In genomic region chr5:33535145-33536010, GRCm38 (mm10) we compare ENCODE assay signal across 9 mouse cellular contexts.
DNase-seq lines count a peak whose midpoint lies in the region; ATAC-seq and TF ChIP-seq lines count a peak whose summit lies in the region.
"Had no signal": no experiment of that assay in that cellular context is flagged by ENCODE, and none has a peak within 500 bp of the region (broad histone marks: within the 10 kb centered on the region; RNA-seq: fewer than 3 reads in every experiment).

No protein-coding gene starts in this region.

- TF ChIP-seq CTCF in intestine, postnatal 0 days (IDR thresholded peaks at IDR 0.05; ENCODE audit: low read depth), result no peak

- ATAC-seq in intestine, embryonic 14.5 days (replicated peaks; ENCODE audit: low FRiP score, low TSS enrichment, low read depth), result no peak
- ATAC-seq in intestine, postnatal 0 days, result no peak
- ATAC-seq in hindbrain, embryonic 15.5 days (ENCODE audit: low FRiP score, low read depth), result no peak
- no peak for ATAC-seq in neural tube, embryonic 11.5 days (ENCODE audit: insufficient read depth, low FRiP score, low TSS enrichment)
- no peak for ATAC-seq in CD4-positive, CD25-positive, alpha-beta regulatory T cell, adult 4 months

- no peaks in the 10 kb centered on the region for H3K9me3 ChIP-seq in intestine, embryonic 14.5 days (ENCODE audit: control insufficient read depth, low read length)
- no peaks in the 10 kb centered on the region for H3K9me3 ChIP-seq in intestine, postnatal 0 days (ENCODE audit: control insufficient read depth)
- no peaks in the 10 kb centered on the region for H3K9me3 ChIP-seq in hindbrain, embryonic 15.5 days
- no peaks in the 10 kb centered on the region for H3K9me3 ChIP-seq in neural tube, embryonic 11.5 days (ENCODE audit: control insufficient read depth, low read length)

- H3K27ac ChIP-seq in intestine, embryonic 14.5 days (ENCODE audit: low read depth), result no peak overlapping the region
- H3K27ac ChIP-seq in intestine, postnatal 0 days (ENCODE audit: low read depth, low read length), result no peak overlapping the region
- no peak overlapping the region for H3K27ac ChIP-seq in hindbrain, embryonic 15.5 days (replicated peaks)
- H3K27ac ChIP-seq in neural tube, embryonic 11.5 days (ENCODE audit: low read depth, low read length), result no peak overlapping the region
- H3K27ac ChIP-seq: liver, embryonic 14.5 days had no signal

- no peak overlapping the region for H3K9ac ChIP-seq in intestine, embryonic 14.5 days (ENCODE audit: low read length)
- H3K9ac ChIP-seq in intestine, postnatal 0 days (ENCODE audit: low read depth, low read length), result no peak overlapping the region
- H3K9ac ChIP-seq in hindbrain, embryonic 15.5 days, result no peak overlapping the region
- peak overlapping the region; percentile 15; the same call in 1 of the 2 replicates for H3K9ac ChIP-seq in neural tube, embryonic 11.5 days (ENCODE audit: low read length)
- H3K9ac ChIP-seq: liver, embryonic 14.5 days had no signal

- H3K4me3 ChIP-seq in intestine, embryonic 14.5 days (ENCODE audit: low read depth, low read length), result no peak overlapping the region
- no peak overlapping the region for H3K4me3 ChIP-seq in intestine, postnatal 0 days (ENCODE audit: low read depth, low read length)
- 0 out of 2 replicates have a peak overlapping the region, but pooled peaks have one; percentile 16 for H3K4me3 ChIP-seq in hindbrain, embryonic 15.5 days
- H3K4me3 ChIP-seq in neural tube, embryonic 11.5 days (ENCODE audit: low read depth, low read length), result peak overlapping the region; percentile 12; the same call in 1 of the 2 replicates

- 13% methylated on average over 21 of the region's 21 CpGs for WGBS in intestine, embryonic 14.5 days
- WGBS in intestine, postnatal 0 days, result 32% methylated on average over 21 of the region's 21 CpGs
- 9% methylated on average over 21 of the region's 21 CpGs for WGBS in hindbrain, embryonic 15.5 days
- 6% methylated on average over 21 of the region's 21 CpGs for WGBS in neural tube, embryonic 11.5 days

- no peak for DNase-seq in intestine, embryonic 14.5 days (ENCODE audit: low spot score)
- DNase-seq in embryo, embryonic 10.5 days (ENCODE audit: low spot score), result peak; percentile 74
- DNase-seq in neural tube, embryonic 11.5 days (ENCODE audit: low spot score), result peak; percentile 54
- DNase-seq in MN1 (ENCODE audit: low spot score), result no peak
- DNase-seq in spleen, adult 18-20 months, result no peak

- H3K36me3 ChIP-seq in intestine, embryonic 14.5 days (ENCODE audit: control insufficient read depth, insufficient read depth, low read length), result no peaks in the 10 kb centered on the region
- no peaks in the 10 kb centered on the region for H3K36me3 ChIP-seq in intestine, postnatal 0 days (ENCODE audit: control insufficient read depth, insufficient read depth)
- no peaks in the 10 kb centered on the region for H3K36me3 ChIP-seq in hindbrain, embryonic 15.5 days
- H3K36me3 ChIP-seq in neural tube, embryonic 11.5 days (ENCODE audit: control insufficient read depth, insufficient read depth, low read length), result no peaks in the 10 kb centered on the region

- peak overlapping the region; percentile 31; the same call in 1 of the 2 replicates for H3K4me2 ChIP-seq in intestine, embryonic 14.5 days (ENCODE audit: low read length)
- H3K4me2 ChIP-seq in intestine, postnatal 0 days (replicated peaks; ENCODE audit: low read depth), result no peak overlapping the region
- peak overlapping the region; percentile 43 for H3K4me2 ChIP-seq in hindbrain, embryonic 15.5 days
- peak overlapping the region; percentile 32 for H3K4me2 ChIP-seq in neural tube, embryonic 11.5 days (ENCODE audit: low read depth)

- H3K27me3 ChIP-seq in intestine, embryonic 14.5 days (replicated peaks; ENCODE audit: control insufficient read depth, insufficient read depth, low read length), result peaks cover 22% of the 10 kb centered on the region
- no peaks in the 10 kb centered on the region; the same call in 1 of the 2 replicates for H3K27me3 ChIP-seq in intestine, postnatal 0 days (replicated peaks; ENCODE audit: control insufficient read depth, insufficient read depth, low read length)
- peaks cover 67% of the 10 kb centered on the region for H3K27me3 ChIP-seq in hindbrain, embryonic 15.5 days
- peaks cover 22% of the 10 kb centered on the region for H3K27me3 ChIP-seq in neural tube, embryonic 11.5 days (ENCODE audit: control insufficient read depth, insufficient read depth, low read length)

- no peaks in the 10 kb centered on the region for H3K4me1 ChIP-seq in intestine, embryonic 14.5 days (replicated peaks; ENCODE audit: control insufficient read depth, insufficient read depth, low read length)
- H3K4me1 ChIP-seq in intestine, postnatal 0 days (replicated peaks; ENCODE audit: control insufficient read depth, insufficient read depth, low read length), result no peaks in the 10 kb centered on the region
- peaks cover 25% of the 10 kb centered on the region for H3K4me1 ChIP-seq in hindbrain, embryonic 15.5 days (replicated peaks)
- H3K4me1 ChIP-seq in neural tube, embryonic 11.5 days (ENCODE audit: control insufficient read depth, insufficient read depth, low read length), result peaks cover 16% of the 10 kb centered on the region

Comparison
In these comparisons a context has a peak if more than half of its experiments do, and no peak if none do; other contexts are left out.
1. DNase-seq: peak in embryo, embryonic 10.5 days (single experiment) and neural tube, embryonic 11.5 days (single experiment); none in intestine, embryonic 14.5 days (single experiment), MN1 (single experiment) and spleen, adult 18-20 months (0 of 2).
2. H3K4me3 ChIP-seq: peak in hindbrain, embryonic 15.5 days (single experiment) and neural tube, embryonic 11.5 days (single experiment); none in intestine, embryonic 14.5 days (single experiment) and intestine, postnatal 0 days (single experiment).